Mouse (Mus musculus) E14TG2a.4 (cell line): ENCODE measurements at regions not wholly inside any gene's neighbourhood (a gene's known extent, or its start where the extent isn't known, plus 50 kb on each side); places are given as distances from the start of the nearest gene placed in this dataset.
A peak's percentile ranks its signal among the peaks of the same experiment; 100 is the strongest.

Experiments used
- H3K27me3 ChIP-seq: 2 replicates; pipeline ENCODE4 v1.6.1; 2014; ENCODE audit warnings: low read length, control low read depth; ENCODE audit not compliant: insufficient read depth
- H3K36me3 ChIP-seq: 2 replicates; pipeline ENCODE4 v1.6.1; 2014; ENCODE audit warnings: low read length, control low read depth; ENCODE audit not compliant: insufficient read depth
- H3K4me1 ChIP-seq: replicated peaks from 2 replicates; pipeline ENCODE4 v1.6.1; 2014; ENCODE audit warnings: low read depth, low read length, control low read depth
- H3K4me3 ChIP-seq: replicated peaks from 2 replicates; pipeline ENCODE4 v1.5.1; 2014; ENCODE audit warnings: mild to moderate bottlenecking, low read length
- H3K9me3 ChIP-seq: 2 replicates; pipeline ENCODE4 v1.6.1; 2014; ENCODE audit warnings: low read length, control low read depth
- CTCF ChIP-seq: conservative IDR thresholded peaks from 2 replicates; pipeline ENCODE4 v1.5.1; 2014; ENCODE audit warnings: low read length
- NANOG ChIP-seq: IDR thresholded peaks from 2 replicates; pipeline ENCODE4 v1.6.1; 2014; ENCODE audit warnings: borderline replicate concordance, low read length, mixed read lengths
- POU5F1 ChIP-seq: IDR thresholded peaks from 2 replicates; pipeline ENCODE4 v1.6.1; 2014; ENCODE audit warnings: low read length, borderline replicate concordance

DNA sequence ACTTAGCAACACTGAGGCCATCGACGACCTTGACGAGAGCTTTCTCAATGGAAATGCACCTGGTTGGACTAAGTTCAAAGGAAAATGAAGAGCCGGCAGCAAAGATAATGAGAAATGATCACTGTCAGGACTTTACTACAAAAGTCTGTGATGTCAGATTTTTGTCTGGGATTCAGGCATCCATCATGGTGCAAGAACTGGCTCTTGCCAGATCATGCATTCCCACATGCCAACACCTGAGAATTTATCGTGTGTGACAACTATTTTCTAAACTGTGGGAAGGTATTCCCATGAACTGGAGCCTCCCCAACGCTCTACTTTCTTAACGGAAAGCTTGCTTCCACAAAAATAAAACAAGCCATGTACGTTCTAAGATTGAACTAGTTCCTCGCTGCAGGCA lies 58.1 kb downstream of the Irx6 start:
- Histone ChIP-seq H3K36me3 (no peaks in the 10 kb centered on the region), H3K4me3 (no peak overlapping the region), H3K9me3 (no peaks in the 10 kb centered on the region), H3K27me3 (peaks cover 13% of the 10 kb centered on the region), H3K4me1 (peaks cover 13% of the 10 kb centered on the region; the same call in 1 of the 2 replicates)
- TF ChIP-seq NANOG (no peak), POU5F1 (no peak), CTCF (no peak)

DNA sequence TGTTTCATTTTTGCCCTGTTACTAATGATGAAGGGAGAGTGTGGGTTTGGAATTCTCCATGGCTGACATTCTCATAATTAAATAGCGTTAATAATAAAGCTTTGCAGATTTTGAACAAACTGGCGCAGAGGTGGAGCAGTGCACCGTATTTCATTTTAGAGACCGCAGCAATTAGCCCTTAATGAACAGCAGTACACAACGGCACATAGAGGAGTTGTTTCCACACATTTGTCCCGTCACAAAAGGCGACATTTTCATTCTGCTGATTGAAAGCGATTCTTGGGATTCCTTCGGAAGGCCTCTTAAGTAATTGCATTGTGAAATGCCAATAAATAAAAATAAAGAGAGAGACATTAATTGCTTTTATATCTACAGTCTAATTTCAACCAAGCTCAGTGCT lies 61.6 kb downstream of the Irx6 start:
- TF ChIP-seq NANOG (no peak), CTCF (no peak), POU5F1 (no peak)
- no peaks in the 10 kb centered on the region for H3K36me3 ChIP-seq
- H3K9me3 ChIP-seq = no peaks in the 10 kb centered on the region
- peaks cover 20% of the 10 kb centered on the region for H3K4me1 ChIP-seq
- H3K27me3 ChIP-seq = peaks cover 9% of the 10 kb centered on the region
- no peak overlapping the region for H3K4me3 ChIP-seq

- Histone ChIP-seq H3K36me3 (no peaks in the 10 kb centered on the region), H3K4me3 (no peak overlapping the region), H3K27me3 (peaks cover 5% of the 10 kb centered on the region; the same call in 1 of the 2 replicates), H3K9me3 (no peaks in the 10 kb centered on the region), H3K4me1 (peaks cover 42% of the 10 kb centered on the region)
- TF ChIP-seq NANOG (no peak), POU5F1 (no peak), CTCF (no peak)
Observed at GRCm38 (mm10) chr8:92738080-92738479, 64.0 kb downstream of the Irx6 start.

DNA sequence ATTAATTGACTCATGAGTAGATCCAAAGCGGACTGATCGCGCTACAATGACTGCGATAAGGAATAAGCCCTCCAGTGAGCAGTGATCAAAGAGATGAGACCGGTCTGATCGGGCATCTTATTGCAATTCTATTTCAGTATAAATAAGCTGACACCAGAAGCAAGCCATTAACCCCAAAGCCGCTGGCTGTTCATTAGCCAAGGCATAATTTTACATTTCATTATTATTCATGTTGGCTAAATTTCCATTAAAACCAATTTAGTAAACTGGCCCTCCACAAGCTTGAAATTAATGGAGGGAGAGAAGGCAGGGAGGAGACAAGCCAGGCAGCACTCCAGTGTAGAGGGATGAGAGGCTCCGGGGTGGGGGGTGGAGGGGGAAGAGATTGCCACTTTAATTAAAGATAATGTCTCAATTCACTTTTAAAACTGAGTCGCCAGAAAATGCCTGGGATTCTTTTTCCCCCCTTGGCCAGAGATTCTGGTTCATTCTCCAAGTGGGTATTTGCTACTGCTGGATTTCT lies 66.3 kb downstream of the Irx6 start:
- TF ChIP-seq POU5F1 (no peak), NANOG (no peak), CTCF (no peak)
- H3K4me3 ChIP-seq = no peak overlapping the region
- no peaks in the 10 kb centered on the region for H3K36me3 ChIP-seq
- peaks cover 43% of the 10 kb centered on the region for H3K4me1 ChIP-seq
- no peaks in the 10 kb centered on the region for H3K9me3 ChIP-seq
- H3K27me3 ChIP-seq = peaks cover 5% of the 10 kb centered on the region; the same call in 1 of the 2 replicates

GRCm38 (mm10) chr8:92741836-92742235 lies 67.7 kb downstream of the Irx6 start:
- Histone ChIP-seq H3K9me3 (no peaks in the 10 kb centered on the region), H3K4me1 (peaks cover 39% of the 10 kb centered on the region), H3K36me3 (no peaks in the 10 kb centered on the region), H3K4me3 (no peak overlapping the region), H3K27me3 (peaks cover 7% of the 10 kb centered on the region)
- TF ChIP-seq NANOG (no peak), POU5F1 (no peak), CTCF (no peak)

GRCm38 (mm10) chr8:92743108-92743507 lies 69.0 kb downstream of the Irx6 start:
- H3K9me3 ChIP-seq = no peaks in the 10 kb centered on the region
- peak; percentile 95 for TF ChIP-seq POU5F1
- peak; percentile 36; the same call in 1 of the 2 replicates for TF ChIP-seq NANOG
- TF ChIP-seq CTCF = no peak
- no peak overlapping the region for H3K4me3 ChIP-seq
- H3K36me3 ChIP-seq = no peaks in the 10 kb centered on the region
- H3K27me3 ChIP-seq = peaks cover 7% of the 10 kb centered on the region
- peaks cover 42% of the 10 kb centered on the region for H3K4me1 ChIP-seq

DNA sequence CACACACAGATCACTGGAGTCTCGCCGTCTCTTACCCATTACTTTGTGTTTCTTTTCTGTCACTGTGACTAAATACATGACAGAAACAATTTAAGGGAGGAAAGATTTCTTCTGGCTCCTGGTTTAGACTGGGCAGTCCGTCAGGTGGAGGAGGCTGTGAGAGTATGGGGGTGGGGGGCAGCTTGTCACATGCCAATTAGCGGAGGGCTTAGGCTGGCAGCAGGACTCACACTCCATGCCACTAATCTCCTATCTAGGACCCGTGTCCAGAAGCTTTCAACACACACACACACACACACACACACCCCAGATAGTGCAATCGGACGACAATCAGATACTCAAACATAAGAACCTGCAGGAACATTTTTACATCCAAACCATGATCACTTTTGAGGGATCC lies 73.0 kb downstream of the Irx6 start:
- TF ChIP-seq NANOG = no peak
- no peak for TF ChIP-seq CTCF
- no peak for TF ChIP-seq POU5F1
- Histone ChIP-seq H3K9me3 (no peaks in the 10 kb centered on the region), H3K27me3 (peaks cover 4% of the 10 kb centered on the region), H3K4me1 (peaks cover 24% of the 10 kb centered on the region), H3K4me3 (no peak overlapping the region), H3K36me3 (no peaks in the 10 kb centered on the region)

DNA sequence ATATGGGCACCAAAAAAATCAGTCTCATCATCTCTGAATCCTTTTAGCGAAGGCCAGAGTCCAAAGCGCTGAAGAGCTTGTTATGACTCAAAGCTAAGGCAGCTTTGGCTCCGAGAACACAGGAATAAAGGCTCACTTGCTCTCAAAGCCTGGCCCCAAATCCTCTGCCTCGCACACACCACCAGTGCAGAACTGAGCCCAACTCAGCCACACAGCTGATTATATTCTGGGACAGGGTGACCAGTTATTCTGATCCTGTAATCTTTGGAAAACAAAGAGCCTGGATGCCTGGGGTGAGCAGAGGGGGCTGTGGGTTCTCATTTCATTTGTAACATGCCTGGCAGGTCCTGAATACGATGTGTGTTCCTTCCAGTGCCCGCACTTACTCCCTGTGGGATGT lies 73.9 kb downstream of the Irx6 start:
- Histone ChIP-seq H3K9me3 (no peaks in the 10 kb centered on the region), H3K27me3 (peaks cover 7% of the 10 kb centered on the region; the same call in 1 of the 2 replicates), H3K4me3 (no peak overlapping the region), H3K36me3 (no peaks in the 10 kb centered on the region), H3K4me1 (peaks cover 15% of the 10 kb centered on the region)
- TF ChIP-seq NANOG (no peak), POU5F1 (no peak)

DNA sequence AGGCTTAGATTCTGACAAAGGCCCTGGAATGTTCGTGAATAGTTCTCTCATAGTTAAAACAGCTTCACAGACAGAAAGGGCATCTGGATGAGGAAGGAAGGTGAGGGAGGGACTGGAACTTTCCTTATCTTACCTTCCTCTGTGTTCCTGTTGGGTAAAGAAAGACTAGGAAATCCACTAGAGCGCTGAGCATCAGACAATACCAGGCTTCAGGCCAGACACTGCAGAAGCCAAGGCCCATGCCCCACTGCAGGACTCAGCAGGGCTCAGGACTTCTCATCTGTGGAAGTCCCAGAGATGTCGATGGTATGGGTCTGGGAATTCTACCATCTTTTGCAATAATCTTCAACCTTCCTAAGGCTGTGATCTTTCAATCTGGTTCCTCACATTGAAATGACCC lies 67.2 kb upstream of the Mmp2 start:
- Histone ChIP-seq H3K4me3 (no peak overlapping the region), H3K27me3 (peaks cover 5% of the 10 kb centered on the region; the same call in 1 of the 2 replicates), H3K9me3 (no peaks in the 10 kb centered on the region), H3K4me1 (peaks cover 11% of the 10 kb centered on the region), H3K36me3 (no peaks in the 10 kb centered on the region)
- TF ChIP-seq NANOG (no peak), POU5F1 (no peak)
